Mouse (Mus musculus): ENCODE results near the gene Plekhh2.

Plekhh2 gene

GRCm38 (mm10) chr17:84581740-84582414 is 70.2 kb downstream of the Plekhh2 start:
- Histone ChIP-seq H3K9me3 (ENCODE audit: low read length) (no peaks in the 10 kb centered on the region), H3K4me1 (replicated peaks; ENCODE audit: low read depth, low read length) (peaks cover 4% of the 10 kb centered on the region), H3K4me3 (replicated peaks; ENCODE audit: low read length) (no peak overlapping the region), H3K27me3 (ENCODE audit: insufficient read depth, low read length) (no peaks in the 10 kb centered on the region), H3K36me3 (ENCODE audit: insufficient read depth, low read length) (no peaks in the 10 kb centered on the region)
- no peak for TF ChIP-seq NANOG (IDR thresholded peaks at IDR 0.05; ENCODE audit: borderline replicate concordance, low read length)
- TF ChIP-seq CTCF (conservative IDR thresholded peaks at IDR 0.05; ENCODE audit: low read length): no peak
- TF ChIP-seq POU5F1 (IDR thresholded peaks at IDR 0.05; ENCODE audit: borderline replicate concordance, low read length): no peak

GRCm38 (mm10) chr17:84584107-84584506 is 72.4 kb downstream of the Plekhh2 start:
- Histone ChIP-seq H3K9me3 (ENCODE audit: low read length) (no peaks in the 10 kb centered on the region), H3K36me3 (ENCODE audit: insufficient read depth, low read length) (no peaks in the 10 kb centered on the region), H3K4me3 (replicated peaks; ENCODE audit: low read length) (no peak overlapping the region), H3K27me3 (ENCODE audit: insufficient read depth, low read length) (no peaks in the 10 kb centered on the region), H3K4me1 (replicated peaks; ENCODE audit: low read depth, low read length) (peaks cover 4% of the 10 kb centered on the region)
- no peak for TF ChIP-seq POU5F1 (IDR thresholded peaks at IDR 0.05; ENCODE audit: borderline replicate concordance, low read length)
- no peak for TF ChIP-seq NANOG (IDR thresholded peaks at IDR 0.05; ENCODE audit: borderline replicate concordance, low read length)
- no peak for TF ChIP-seq CTCF (conservative IDR thresholded peaks at IDR 0.05; ENCODE audit: low read length)

DNA sequence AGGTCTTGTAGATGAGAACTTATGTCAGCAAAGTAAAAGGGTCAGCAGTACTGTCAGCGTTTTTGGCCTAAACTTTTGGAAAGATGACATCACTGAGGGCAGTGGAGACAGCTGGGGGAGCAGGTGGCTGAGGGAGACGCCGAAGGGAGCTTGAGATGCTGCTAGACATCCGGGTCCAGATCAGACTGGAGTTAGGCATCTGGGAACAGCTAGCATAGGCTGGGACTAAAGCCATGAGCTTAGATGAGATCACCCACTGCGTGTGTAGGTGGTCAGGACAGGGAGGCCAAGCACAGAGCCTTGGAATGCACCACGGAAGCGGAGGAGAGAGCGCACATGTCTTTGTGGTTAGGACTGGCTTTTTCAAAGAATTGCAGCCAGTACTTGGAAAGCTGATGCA is 73.4 kb downstream of the Plekhh2 start:
- Histone ChIP-seq H3K36me3 (ENCODE audit: insufficient read depth, low read length) (no peaks in the 10 kb centered on the region), H3K4me1 (replicated peaks; ENCODE audit: low read depth, low read length) (peaks cover 4% of the 10 kb centered on the region), H3K4me3 (replicated peaks; ENCODE audit: low read length) (no peak overlapping the region), H3K9me3 (ENCODE audit: low read length) (no peaks in the 10 kb centered on the region), H3K27me3 (ENCODE audit: insufficient read depth, low read length) (no peaks in the 10 kb centered on the region)
- no peak for TF ChIP-seq POU5F1 (IDR thresholded peaks at IDR 0.05; ENCODE audit: borderline replicate concordance, low read length)

- no peaks in the 10 kb centered on the region for H3K27me3 ChIP-seq (ENCODE audit: insufficient read depth, low read length)
- no peaks in the 10 kb centered on the region for H3K9me3 ChIP-seq (ENCODE audit: low read length)
- H3K4me3 ChIP-seq (replicated peaks; ENCODE audit: low read length): no peak overlapping the region
- H3K36me3 ChIP-seq (ENCODE audit: insufficient read depth, low read length): peaks cover 5% of the 10 kb centered on the region; the same call in 1 of the 2 replicates
- 0 out of 2 replicates have a peak, but pooled peaks cover under 1% of the 10 kb centered on the region for H3K4me1 ChIP-seq (replicated peaks; ENCODE audit: low read depth, low read length)
- TF ChIP-seq POU5F1 (IDR thresholded peaks at IDR 0.05; ENCODE audit: borderline replicate concordance, low read length): no peak
- TF ChIP-seq CTCF (conservative IDR thresholded peaks at IDR 0.05; ENCODE audit: low read length): no peak
- no peak for TF ChIP-seq NANOG (IDR thresholded peaks at IDR 0.05; ENCODE audit: borderline replicate concordance, low read length)
These were observed 78.4 kb downstream of the Plekhh2 start for GRCm38 (mm10) chr17:84590065-84590464.

DNA sequence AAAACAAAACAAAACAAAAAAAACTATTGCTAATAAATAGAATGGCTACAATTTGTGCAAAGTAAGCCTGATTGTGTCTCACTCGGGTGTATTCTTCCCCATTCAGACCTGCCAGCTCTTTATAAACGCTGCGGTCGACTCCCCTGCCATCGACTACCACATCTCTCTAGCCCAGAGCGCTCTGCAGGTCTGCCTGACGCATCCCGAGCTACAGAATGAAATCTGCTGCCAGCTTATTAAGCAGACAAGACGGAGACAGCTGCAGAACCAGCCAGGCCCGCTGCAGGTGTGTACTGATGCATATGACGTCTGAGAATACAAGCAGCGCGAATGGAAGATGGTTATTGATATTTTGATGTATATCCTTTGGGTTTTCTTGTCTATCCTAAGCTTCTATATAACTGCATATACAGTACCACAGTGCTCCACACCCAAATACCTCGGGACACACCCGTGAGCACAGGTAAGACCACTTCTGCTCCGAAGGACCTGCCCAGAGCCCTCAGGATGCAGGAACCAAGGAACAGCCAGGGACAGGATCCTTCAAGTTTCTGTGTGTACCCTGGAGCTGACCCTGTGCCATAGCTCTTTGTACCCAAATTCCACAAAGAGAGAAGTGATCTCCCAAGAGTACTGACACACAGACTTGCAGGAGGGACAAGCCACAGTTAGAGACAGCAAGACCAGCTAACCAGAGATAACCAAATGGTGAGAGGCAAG is 79.9 kb downstream of the Plekhh2 start:
- Histone ChIP-seq H3K27me3 (ENCODE audit: insufficient read depth, low read length) (no peaks in the 10 kb centered on the region), H3K36me3 (ENCODE audit: insufficient read depth, low read length) (peaks cover 5% of the 10 kb centered on the region; the same call in 1 of the 2 replicates), H3K4me3 (replicated peaks; ENCODE audit: low read length) (no peak overlapping the region), H3K4me1 (replicated peaks; ENCODE audit: low read depth, low read length) (peaks cover 15% of the 10 kb centered on the region), H3K9me3 (ENCODE audit: low read length) (no peaks in the 10 kb centered on the region)
- no peak for TF ChIP-seq NANOG (IDR thresholded peaks at IDR 0.05; ENCODE audit: borderline replicate concordance, low read length)
- TF ChIP-seq CTCF (conservative IDR thresholded peaks at IDR 0.05; ENCODE audit: low read length): no peak
- no peak for TF ChIP-seq POU5F1 (IDR thresholded peaks at IDR 0.05; ENCODE audit: borderline replicate concordance, low read length)

- H3K4me1 ChIP-seq (replicated peaks; ENCODE audit: low read depth, low read length): peaks cover 23% of the 10 kb centered on the region
- peaks cover 5% of the 10 kb centered on the region; the same call in 1 of the 2 replicates for H3K36me3 ChIP-seq (ENCODE audit: insufficient read depth, low read length)
- H3K27me3 ChIP-seq (ENCODE audit: insufficient read depth, low read length): no peaks in the 10 kb centered on the region
- H3K4me3 ChIP-seq (replicated peaks; ENCODE audit: low read length): no peak overlapping the region
- no peaks in the 10 kb centered on the region for H3K9me3 ChIP-seq (ENCODE audit: low read length)
- TF ChIP-seq POU5F1 (IDR thresholded peaks at IDR 0.05; ENCODE audit: borderline replicate concordance, low read length) (no peak), CTCF (conservative IDR thresholded peaks at IDR 0.05; ENCODE audit: low read length) (no peak), NANOG (IDR thresholded peaks at IDR 0.05; ENCODE audit: borderline replicate concordance, low read length) (no peak)
These were observed 84.3 kb downstream of the Plekhh2 start for GRCm38 (mm10) chr17:84596015-84596441.

DNA sequence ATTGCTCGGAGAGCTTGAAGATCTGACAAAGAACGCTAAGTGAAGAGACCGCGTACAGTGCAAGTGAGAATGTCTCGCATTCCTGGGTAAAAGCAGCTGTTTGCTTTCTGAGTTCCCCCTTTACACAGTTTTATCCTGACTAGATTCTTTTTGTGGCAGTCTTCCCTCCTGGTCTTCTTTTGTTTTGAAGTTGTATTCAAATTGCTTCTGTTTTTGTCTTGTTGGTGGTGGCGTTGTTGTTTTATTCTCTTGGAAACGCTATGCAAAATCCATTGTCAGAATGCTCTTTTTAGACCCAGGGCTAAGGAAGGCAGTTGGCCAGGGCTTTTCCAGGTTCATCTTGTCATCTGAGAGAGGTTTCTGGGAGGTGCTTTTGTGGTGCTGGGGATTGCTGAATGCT is 84.8 kb downstream of the Plekhh2 start:
- Histone ChIP-seq H3K9me3 (ENCODE audit: low read length) (no peaks in the 10 kb centered on the region), H3K4me1 (replicated peaks; ENCODE audit: low read depth, low read length) (peaks cover 23% of the 10 kb centered on the region), H3K27me3 (ENCODE audit: insufficient read depth, low read length) (no peaks in the 10 kb centered on the region), H3K36me3 (ENCODE audit: insufficient read depth, low read length) (peaks cover 5% of the 10 kb centered on the region; the same call in 1 of the 2 replicates), H3K4me3 (replicated peaks; ENCODE audit: low read length) (0 out of 2 replicates have a peak overlapping the region, but pooled peaks have one; percentile 5)
- TF ChIP-seq NANOG (IDR thresholded peaks at IDR 0.05; ENCODE audit: borderline replicate concordance, low read length): 0 out of 2 replicates have a peak, but pooled peaks have one; percentile 19
- TF ChIP-seq POU5F1 (IDR thresholded peaks at IDR 0.05; ENCODE audit: borderline replicate concordance, low read length): no peak
- TF ChIP-seq CTCF (conservative IDR thresholded peaks at IDR 0.05; ENCODE audit: low read length): no peak

DNA sequence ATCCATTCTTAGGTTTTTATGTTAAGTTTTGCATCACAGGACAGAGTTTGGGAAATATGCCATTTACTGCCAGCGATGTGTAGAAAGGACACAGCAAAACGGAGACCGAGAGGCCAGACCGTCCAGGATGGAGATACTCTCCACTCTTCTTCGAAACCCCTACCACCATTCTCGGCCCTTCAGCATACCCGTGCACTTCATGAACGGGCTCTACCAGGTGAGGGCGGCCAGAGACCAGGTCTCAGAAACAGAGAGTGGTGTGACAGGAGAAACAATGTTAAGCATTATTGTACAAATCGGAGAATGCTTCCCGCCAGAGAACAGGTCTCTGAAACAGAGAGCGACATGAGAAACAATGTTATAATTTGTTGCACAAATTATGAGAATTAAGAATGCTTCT is 86.2 kb downstream of the Plekhh2 start:
- TF ChIP-seq POU5F1 (IDR thresholded peaks at IDR 0.05; ENCODE audit: borderline replicate concordance, low read length): no peak
- TF ChIP-seq CTCF (conservative IDR thresholded peaks at IDR 0.05; ENCODE audit: low read length): no peak
- TF ChIP-seq NANOG (IDR thresholded peaks at IDR 0.05; ENCODE audit: borderline replicate concordance, low read length): no peak
- no peaks in the 10 kb centered on the region for H3K36me3 ChIP-seq (ENCODE audit: insufficient read depth, low read length)
- H3K4me1 ChIP-seq (replicated peaks; ENCODE audit: low read depth, low read length): peaks cover 23% of the 10 kb centered on the region
- no peaks in the 10 kb centered on the region for H3K27me3 ChIP-seq (ENCODE audit: insufficient read depth, low read length)
- H3K4me3 ChIP-seq (replicated peaks; ENCODE audit: low read length): no peak overlapping the region
- H3K9me3 ChIP-seq (ENCODE audit: low read length): no peaks in the 10 kb centered on the region
